Mouse (Mus musculus): ENCODE measurements at regions not wholly inside any gene's neighbourhood (a gene's known extent, or its start where the extent isn't known, plus 50 kb on each side); places are given as distances from the start of the nearest gene placed in this dataset.

DNA sequence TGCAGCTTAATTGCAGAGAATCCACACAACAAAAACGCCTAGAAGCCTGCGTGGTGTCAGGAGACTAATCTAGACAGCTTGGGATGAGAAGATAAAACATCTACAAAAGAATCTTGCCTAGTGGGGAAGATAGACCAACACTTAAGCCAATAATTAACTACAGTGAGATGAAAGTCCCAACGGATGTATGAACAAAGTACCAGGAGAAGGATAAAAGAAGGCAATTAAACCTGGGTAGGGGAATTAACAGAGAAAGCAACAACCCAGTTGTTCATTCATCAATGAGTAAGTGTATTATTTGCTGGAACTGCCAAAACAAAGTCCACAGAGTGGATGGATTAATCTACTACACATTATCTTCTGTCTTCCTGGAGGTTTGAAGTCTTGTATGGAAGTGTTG lies 99.8 kb downstream of the Olfm4 start:
- no peak for DNase-seq

DNA sequence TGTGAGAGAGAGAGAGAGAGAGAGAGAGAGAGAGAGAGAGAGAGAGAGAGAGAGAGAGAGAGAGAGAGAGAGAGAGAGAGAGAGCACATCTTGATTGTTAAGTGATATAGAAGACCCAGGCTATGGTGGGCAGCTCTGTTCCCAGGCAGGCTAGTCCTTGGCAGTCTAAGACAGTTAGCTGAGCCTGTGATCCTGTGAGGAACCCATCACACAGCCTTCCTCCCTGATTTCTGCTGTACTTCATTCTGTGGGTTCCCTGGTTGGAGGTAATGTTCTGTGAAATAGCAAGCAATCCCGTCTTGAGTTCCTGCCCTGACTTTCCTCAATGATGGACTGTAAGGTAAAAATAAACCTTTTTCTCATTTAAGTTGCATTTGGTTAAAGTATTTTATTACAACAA lies 113.4 kb downstream of the Olfm4 start:
- no peak for DNase-seq

DNA sequence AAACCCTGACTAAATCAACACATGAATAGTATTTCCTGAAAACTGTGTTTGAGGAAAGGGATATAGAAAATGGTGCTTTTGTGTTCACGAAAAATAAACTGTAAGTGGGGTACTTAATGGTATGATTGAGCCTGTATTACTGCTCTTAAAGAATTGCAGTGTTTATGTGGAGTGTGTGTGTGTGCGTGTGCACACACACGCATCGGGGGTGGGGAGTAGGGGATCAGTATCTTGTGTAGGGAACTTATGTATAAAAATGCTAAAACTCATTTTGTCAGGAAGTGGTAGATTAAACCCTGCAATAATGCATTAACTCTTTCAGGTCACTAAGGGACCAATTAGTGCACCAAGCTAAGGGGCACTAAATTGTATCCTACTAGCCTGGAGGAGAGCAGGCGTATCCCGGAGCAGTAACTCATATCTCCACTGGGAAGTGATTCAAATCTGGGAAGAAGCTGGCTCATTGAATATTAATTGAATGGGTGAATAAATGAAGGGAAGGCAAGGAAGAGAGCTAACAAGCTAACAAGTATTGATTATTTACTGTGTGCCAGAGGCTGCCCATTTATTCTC lies 129.3 kb downstream of the Olfm4 start:
- no peak for DNase-seq

DNA sequence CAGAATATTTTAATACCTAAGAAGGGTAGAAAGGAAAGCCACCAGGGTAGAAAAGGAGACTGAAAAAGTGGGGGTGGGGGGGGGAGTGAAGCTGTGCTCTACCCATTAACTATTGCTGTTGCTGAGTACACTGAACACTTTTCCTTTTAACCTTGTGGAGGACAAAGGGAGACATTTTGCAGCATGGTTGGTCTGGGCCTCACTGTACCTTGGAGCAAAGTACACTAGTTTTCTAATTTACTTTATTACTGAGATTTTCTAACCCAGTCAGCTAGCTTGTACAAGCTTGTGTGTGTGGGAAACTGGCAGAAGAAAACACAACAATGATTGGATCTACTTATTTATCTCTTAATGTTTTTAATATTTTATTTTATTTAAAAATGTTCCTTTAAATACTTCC lies 130.4 kb downstream of the Olfm4 start:
- DNase-seq: no peak

GRCm38 (mm10) chr14:80125156-80125555 lies 141.3 kb downstream of the Olfm4 start:
- DNase-seq: no peak

DNA sequence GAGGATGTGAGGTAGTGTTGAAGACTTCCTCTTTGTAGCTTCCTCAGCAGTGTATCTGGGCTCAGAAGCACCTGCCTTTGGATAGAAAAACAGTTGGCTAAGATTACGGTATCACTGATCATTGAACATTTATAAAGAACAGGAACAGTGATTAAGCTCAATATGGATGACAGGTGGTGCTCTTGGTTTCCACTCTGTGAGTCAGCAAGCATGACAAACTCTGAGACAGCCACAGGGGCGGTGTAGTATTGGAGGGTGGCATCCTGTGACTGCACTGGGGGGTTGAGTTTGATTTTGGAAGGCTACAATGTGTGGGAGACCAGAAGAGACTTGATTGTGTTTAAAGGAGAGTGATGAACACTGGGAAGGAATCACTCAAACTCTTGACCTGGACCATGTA lies 144.3 kb downstream of the Olfm4 start:
- no peak for DNase-seq

DNA sequence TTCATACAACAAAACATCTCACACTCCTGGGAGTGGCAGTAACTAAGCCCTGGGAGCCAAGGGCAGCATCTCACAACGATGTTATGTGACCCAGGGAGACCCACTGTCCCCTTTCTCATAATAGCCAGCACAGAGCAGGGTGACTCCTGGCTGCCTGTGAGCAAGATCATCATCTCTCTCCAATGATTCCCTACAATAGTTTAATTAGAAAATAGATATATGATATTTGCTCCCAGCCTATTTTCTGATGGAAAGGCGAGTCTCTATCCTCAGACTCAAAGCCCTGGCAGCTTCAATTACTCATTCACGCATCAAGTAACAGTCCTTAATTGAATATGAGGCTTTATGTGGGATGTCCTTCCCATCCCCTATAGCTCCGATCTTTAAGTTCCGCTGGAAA lies 153.7 kb downstream of the Olfm4 start:
- DNase-seq: no peak

DNA sequence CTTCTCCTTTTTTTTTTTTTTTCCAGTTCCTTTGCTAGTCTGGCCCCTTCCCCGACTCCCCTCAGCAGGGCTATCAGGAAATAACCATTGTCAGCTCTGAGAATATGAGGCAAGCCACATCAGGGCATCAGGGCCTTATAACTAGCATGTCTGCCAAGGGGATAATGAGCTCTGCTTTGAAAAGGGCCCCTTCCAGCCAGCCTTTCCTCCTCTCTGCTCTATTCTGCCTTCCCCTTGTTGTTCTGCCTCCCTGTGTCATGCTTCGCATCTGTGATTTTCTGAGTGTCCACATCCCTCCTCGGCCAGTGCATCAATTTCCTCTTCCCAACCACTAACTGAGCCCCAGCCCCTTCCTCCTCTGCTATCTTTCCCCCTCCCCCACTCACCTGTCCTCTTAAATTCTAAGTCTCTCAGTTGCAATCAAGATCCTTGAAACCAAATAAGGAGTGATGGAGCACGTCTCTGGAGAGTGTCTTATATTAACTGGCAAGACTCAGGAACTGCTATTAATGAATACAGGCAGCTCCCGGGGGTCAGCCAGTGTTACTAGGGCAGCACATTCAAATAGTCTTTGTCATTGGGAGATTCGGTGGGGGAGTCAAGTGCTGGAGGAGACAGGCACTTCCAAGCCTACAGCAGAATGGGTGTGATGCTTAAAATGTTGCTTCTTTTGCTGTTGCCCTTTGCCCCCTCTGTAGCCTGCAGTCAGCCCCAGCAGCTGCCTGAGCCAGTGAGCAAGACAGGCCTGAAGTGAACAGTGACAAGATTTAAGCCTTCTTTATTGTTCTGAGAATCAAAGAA lies 155.3 kb downstream of the Olfm4 start:
- no peak for DNase-seq

GRCm38 (mm10) chr14:80157002-80157401 lies 173.1 kb downstream of the Olfm4 start:
- DNase-seq: no peak

DNA sequence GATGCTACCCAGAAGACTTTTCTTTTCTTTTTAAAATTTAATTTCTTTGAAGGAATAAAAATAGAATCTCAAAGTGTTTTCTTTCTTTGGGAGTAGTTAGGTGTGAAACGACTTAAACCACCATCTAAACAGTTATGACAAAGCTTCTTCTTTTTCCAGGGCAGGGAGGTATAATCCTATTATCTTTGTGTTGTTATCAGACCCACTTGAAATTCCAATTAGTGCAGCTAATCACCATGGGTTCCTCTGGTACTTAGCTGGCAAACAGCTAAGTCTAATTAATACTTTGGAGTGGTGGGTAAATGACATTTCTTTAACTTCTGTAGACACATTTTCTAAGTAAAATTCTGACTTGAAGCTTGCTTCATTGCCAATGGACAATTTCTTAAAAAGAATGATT lies 185.3 kb downstream of the Olfm4 start:
- no peak for DNase-seq

DNA sequence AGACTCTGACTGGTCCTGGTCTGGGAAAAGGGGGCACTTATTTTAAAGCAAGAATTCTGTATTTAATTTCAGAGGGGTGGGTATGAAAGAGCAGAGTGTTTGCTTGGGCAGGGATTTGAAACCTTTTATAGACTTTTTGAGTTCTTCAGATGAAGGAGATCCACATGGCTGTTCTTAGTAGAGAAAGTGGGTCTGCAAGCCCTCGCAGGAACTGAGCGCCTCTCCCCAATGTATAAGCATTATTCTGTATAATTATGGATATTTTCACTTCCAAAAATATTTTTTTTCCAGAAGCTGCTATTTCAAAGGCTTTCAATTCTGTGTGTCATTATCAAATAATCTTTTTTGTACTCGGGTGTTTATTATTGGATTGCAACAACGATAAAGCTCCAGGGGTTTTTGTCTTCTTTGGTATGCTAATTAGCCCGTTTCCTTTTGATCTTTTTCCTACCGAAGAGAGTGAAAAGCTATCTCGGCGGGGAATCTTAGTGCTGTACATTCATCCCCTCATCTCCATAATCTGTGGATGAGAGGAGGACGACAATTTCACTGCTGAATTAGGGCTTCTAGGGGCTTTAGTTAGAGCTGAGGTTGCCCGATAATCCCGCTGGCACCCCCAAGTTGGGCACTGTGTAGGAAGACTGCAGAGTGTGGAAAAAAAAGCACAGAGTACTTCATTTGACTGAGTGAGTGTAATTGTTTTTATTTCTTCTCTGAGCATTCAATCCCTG lies 186.7 kb downstream of the Olfm4 start:
- no peak for DNase-seq

GRCm38 (mm10) chr14:80172799-80173484 lies 189.1 kb downstream of the Olfm4 start:
- DNase-seq: no peak

GRCm38 (mm10) chr14:80176464-80176863 lies 192.6 kb downstream of the Olfm4 start:
- DNase-seq: no peak

DNA sequence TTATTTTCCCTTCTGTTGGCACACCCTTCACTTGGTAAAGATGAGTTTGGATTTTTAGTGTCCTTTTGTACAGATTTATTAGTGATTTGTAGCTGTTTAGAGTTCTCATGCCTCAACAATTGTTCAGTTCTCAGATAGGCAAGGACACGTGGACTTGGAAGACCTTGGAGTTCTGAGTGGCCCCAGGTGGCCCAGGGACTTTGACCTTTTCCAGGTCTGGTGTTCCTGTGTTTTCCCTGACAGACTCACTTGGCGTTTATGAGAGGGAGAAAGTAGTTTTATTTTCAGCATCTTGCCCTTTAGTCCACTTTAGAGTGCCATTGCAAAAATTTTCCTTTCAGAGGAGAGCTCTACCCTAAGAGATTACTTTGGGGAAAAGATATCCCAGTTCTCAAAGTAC lies 211.2 kb downstream of the Olfm4 start:
- no peak for DNase-seq

GRCm38 (mm10) chr14:80212916-80213315 lies 229.0 kb downstream of the Olfm4 start:
- no peak for DNase-seq

- DNase-seq: no peak
These were observed 229.8 kb downstream of the Olfm4 start for GRCm38 (mm10) chr14:80213666-80214065.

DNA sequence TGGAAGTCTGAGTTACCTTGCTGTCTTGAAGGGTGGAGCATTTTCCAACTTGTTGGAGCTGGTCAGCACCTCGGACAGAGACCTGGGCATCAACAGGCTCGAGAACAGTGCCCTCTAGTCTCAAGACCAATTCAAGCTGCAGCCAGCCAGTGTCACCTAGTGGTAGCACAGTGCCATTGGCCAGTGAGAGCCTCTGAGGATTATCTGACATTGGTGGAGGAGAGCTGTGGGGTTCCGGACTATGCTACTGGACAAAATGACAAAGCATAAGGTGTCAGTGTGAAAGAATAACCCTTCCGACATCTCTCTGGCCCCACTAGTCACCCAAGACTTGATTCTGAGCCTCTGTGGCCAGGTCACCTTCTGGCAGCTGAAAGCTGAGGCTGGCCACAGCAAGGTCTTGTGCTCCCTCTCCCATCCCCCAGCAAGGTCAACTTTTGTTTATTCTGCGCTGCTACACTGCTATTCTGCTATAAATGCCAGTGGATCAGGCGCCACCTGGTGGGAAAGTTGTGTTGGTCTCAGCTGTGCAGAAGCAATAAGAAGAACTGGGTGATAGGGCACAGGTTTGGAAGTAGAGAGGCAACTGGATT lies 232.2 kb downstream of the Olfm4 start:
- DNase-seq: peak; percentile 2

GRCm38 (mm10) chr14:80232066-80232465 lies 248.2 kb downstream of the Olfm4 start:
- DNase-seq: no peak

DNA sequence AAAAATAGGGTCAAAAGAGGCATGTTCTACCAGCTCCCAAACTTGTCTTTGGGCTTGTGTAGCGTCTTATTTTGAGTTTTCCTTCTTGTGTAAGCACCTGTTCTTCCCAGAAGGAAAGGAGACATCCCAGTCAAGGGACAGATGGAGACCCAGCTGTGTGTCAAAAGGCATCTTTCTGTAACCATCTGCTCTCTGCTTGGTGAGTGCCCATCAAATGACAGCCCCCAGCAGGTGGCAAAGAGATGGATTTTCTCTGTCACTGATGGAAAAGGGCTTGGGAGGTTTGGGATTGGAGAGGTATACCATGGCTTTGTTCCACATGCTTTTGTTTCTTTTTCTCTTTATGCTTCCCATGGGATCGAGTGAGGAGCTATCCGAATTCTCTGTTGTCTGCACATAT lies 249.1 kb downstream of the Olfm4 start:
- no peak for DNase-seq

GRCm38 (mm10) chr14:80237136-80237535 lies 253.3 kb downstream of the Olfm4 start:
- DNase-seq: no peak

GRCm38 (mm10) chr14:80237552-80237951 lies 253.7 kb downstream of the Olfm4 start:
- DNase-seq: no peak

DNA sequence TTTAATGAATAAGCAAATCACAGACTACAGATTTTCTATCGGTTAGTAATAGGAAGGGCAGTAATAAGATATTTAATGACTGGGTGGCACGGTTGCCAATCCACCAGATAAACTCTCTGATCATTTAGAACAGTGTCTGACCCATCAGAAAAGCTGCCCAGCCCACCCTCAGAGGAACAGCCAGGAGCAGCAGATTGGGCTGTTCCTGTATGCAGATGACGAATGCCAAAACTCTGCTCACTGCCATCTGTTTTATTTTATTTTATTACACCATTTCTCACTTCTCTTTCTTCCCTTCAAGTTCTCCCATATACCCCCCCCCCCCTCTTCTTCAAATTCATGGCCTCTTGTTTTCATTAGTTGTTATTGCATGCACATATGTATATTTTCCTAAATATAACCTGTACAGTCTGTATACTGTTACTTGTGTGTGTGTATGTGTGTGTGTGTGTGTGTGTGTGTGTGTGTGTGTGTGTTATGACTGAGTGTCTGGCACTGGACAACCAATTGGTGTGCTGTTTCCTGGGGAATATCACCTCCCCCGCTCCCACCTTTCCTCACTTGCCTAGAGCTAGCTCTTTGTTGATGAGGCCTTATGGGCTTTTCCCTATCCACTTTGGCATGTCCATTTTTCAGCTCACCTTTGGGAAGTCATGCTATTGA lies 260.9 kb downstream of the Olfm4 start:
- no peak for DNase-seq

- DNase-seq: no peak
These were observed 263.7 kb downstream of the Olfm4 start for GRCm38 (mm10) chr14:80247575-80247974.

Measured in thymus, postnatal 25 days (tissue).